Mouse (Mus musculus) gastrocnemius, adult 18-20 months (tissue): ENCODE results near the gene 2010315B03Rik. TPM values are rescaled to one million over a fixed set of nuclear protein-coding genes. Genes with fewer than 3 reads are reported as not detected.
"Not testable (repeated sequence)": the region's sequence is repeated elsewhere in the genome, so short reads cannot be mapped to it uniquely, and the experiment has no call there.

Experiments used
- DNase-seq: peaks from one replicate; pipeline ENCODE4 v3.0.0; 2021; ENCODE audit warnings: low spot score
- long read RNA-seq, 2 experiments: library from polyadenylated mRNA; stranded (forward); transcript quantifications; one replicate each; pipeline ENCODE4 v2.0.0; 2021
- total RNA-seq, 2 experiments: library from RNA; stranded (reverse); gene quantifications; 2 replicates each; pipeline ENCODE4 v1.2.3; 2021

The 2010315B03Rik gene
- total RNA-seq: 10 to 100 TPM in 1 of 2 experiments, 1 to 10 TPM in 1; 8.1 to 12.4 TPM
- long read RNA-seq, experiment 1, partial matches to known transcripts: 0 of 11 reads
- long read RNA-seq, experiment 1, other reads (novel, unspliced or antisense): 0 of 11 reads
- long read RNA-seq, experiment 2, transcript 2010315B03Rik-203 (5 exons, 634 nt): major isoform, 5 of 14 reads
- long read RNA-seq, experiment 2, partial matches to known transcripts: 0 of 14 reads
- long read RNA-seq, experiment 2, other reads (novel, unspliced or antisense): 2 of 14 reads

GRCm38 (mm10) chr9:124312171-124313142 is at the start of gene 2010315B03Rik:
TSS of gene 2010315B03Rik (minus strand) at chr9:124312696.
- DNase-seq: peak; percentile 84

DNA sequence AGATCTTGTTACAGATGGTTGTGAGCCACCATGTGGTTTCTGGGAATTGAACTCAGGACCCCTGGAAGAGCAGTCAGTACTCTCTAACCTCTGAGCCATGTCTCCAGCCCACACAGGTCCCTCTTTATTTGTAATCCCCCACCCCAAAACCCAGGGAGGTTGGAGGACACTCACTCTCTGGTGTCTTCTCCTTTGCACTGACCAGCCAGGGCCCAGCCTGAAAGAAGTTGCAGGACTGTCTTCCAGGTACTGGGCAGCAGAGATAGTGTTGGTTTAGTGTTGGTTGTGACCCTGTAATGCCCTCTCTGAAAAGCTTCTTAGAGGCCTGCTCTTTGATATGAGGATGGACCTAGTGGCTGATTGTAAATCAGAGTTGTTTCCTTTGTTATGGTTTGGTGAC is 994 bp downstream of the 2010315B03Rik start:
- DNase-seq: no peak

DNA sequence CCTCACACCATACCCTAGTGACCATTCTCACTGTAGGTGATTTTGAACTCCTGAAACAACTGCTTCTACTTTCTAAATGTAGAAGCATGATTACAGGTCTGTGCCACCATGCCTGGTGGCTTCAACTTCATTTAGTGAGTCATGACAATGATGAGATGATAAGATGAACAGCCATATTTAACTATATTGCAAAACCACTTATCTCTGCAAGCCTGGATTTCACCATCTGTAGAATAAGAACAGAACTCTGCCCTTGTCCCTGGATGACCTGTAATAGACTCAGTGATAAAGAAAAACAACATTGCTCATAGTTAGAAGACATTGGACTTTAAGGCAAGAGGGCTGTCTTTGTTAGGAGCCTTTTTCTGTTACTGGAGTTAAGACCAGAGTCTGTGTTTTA is 24.2 kb downstream of the 2010315B03Rik start:
- no peak for DNase-seq

DNA sequence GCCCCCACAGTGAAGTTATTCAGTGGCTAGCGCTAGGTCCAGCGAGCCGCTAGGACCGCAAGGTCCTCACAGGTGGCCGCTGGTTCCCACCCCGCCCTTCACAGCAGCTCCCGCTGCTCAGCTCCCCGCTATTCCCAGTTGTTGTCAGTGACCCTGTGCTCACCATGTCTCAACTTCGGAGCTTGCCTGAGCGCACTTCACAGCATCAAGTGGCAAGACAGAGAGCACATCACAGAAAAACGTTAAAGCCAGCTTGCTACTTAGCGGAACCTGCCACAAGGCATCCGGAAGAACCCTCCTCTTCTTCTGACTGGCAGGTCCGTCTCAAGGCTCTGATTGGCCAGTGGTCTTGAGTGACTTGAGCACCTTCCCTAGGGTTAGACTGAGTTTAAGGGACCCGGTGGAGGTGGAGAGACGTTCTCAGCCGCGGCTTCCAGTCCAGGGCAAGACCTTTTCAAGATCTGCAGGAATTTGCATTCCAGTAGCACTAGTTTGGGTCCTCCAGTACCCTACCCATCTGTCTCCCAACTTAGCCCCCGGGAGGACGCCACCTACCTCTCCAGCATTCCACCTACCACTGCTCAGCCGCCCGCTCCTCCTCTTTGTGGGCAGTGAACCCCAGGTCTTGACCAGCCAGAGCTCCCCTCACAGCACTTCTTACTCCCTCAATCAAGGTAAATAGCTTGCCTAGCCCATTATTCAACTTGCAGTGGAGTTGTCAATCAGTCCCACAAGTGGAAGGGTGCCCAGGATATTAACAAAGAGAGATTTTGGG is 30.4 kb downstream of the 2010315B03Rik start:
- peak; percentile 90 for DNase-seq

DNA sequence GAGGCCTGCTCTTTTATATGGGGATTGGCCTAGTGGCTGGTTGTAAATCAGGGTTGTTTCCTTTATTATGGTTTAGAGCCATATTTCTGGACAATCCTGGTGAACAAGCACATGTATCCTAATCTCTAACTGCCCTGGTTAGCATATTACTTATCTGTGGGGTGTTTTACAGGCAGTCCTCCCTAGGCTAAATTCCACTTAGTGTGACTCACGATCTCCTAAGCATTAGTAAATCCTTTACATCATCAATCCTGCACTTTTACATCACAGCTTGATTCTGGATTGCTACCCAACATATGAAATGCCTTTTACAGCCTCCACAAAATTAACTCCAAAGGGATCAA is 31.1 kb downstream of the 2010315B03Rik start:
- DNase-seq: no peak

GRCm38 (mm10) chr9:124280576-124281447 is 31.7 kb downstream of the 2010315B03Rik start:
- DNase-seq: no peak

DNA sequence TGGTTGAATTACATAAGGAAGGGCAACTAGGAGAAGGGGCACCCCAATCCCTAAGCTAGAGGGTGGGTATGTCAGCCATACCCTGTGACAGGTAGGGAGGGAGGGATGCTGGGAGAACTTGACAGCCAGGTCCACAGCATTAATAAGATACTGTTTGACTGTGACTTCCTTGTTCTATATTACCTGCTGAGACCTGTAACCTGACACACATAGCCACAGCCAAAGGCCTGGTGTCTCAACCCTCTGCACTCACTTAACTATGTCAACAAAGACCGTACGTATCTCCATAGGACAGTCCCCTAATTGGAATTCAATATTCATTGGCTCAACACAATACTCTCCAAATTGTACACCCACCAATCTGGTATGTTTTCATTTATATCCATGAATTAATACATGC is 33.2 kb downstream of the 2010315B03Rik start:
- DNase-seq: no peak

- DNase-seq: no peak
Observed at GRCm38 (mm10) chr9:124275064-124275463, 37.4 kb downstream of the 2010315B03Rik start.

DNA sequence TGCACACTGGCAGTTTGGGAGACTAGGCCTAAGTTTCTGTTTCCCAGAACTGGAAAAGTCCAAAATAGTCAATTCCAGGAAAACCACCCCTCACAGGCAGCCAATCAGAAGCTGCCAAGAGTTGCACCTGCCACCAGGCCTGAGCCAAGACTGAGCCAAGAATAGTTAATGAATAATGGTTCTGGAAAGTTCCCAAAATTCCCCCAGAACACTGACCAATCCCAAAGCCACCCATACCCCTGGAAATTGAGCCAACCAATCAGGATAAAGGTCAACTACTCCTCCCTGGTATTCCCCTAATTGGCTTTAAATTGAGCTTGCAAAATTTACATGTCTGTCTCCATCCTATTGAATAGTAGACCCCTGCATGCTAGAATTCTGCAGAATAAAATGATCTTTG is 39.3 kb downstream of the 2010315B03Rik start:
- no peak for DNase-seq

DNA sequence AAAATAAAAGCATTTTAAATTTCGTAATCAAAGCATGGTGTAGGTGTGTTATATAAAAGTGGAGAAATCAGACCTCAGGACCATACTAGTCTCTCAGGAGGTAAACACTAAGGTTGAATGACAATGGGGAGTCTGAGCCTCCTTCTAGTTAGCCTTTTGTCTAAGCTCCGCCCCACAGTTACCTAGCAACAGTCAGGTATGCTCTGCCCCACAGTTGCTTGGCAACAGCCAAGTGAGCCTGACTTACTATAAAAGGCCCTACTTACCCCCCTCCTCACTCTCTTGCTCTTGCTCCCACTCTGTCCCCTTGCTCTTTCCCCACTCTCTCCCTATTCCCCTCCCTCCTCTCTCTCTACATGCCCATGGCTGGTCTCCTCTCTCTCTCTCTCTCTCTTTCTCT is 44.6 kb downstream of the 2010315B03Rik start:
- no peak for DNase-seq

GRCm38 (mm10) chr9:124267493-124267892 is 45.0 kb downstream of the 2010315B03Rik start:
- DNase-seq: no peak

- DNase-seq: no peak
Observed at GRCm38 (mm10) chr9:124262987-124263717, 49.3 kb downstream of the 2010315B03Rik start.

- DNase-seq: no peak
Observed at GRCm38 (mm10) chr9:124258067-124258556, 54.4 kb downstream of the 2010315B03Rik start.

DNA sequence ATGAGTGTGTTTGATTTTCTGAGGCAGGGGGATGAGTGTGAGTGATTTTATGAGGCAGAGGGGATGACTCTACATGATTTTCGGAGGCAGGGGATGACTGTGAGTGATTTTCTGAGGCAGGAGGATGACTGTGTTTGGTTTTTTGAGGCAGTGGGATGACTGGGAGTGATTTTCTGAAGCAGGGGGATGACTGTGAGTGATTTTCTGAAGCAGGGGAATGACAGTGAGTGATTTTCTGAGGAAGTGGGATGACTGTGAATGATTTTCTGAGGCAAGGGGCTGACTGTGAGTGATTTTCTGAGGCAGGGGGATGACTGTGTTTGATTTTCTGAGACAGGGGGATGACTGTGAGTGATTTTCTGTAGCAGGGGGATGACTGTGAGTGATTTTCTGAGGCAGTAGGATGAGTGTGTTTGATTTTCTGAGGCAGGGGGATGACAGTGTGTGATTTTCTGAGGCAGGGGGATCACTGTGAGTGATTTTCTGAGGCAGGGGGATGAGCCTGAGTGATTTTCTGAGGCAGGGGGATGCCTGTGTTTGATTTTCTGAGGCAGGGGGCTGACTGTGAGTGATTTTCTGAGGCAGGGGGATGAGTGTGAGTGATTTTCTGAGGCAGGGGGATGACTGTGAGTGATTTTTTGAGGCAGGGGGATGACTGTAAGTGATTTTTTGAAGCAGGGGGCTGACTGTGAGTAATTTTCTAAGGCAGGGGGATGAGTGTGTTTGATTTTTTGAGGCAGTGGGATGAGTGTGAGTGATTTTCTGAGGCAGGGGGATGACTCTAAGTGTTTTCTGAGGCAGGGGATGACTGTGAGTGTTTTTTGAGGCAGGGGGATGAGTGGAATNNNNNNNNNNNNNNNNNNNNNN is 55.1 kb downstream of the 2010315B03Rik start:
- no peak for DNase-seq

DNA sequence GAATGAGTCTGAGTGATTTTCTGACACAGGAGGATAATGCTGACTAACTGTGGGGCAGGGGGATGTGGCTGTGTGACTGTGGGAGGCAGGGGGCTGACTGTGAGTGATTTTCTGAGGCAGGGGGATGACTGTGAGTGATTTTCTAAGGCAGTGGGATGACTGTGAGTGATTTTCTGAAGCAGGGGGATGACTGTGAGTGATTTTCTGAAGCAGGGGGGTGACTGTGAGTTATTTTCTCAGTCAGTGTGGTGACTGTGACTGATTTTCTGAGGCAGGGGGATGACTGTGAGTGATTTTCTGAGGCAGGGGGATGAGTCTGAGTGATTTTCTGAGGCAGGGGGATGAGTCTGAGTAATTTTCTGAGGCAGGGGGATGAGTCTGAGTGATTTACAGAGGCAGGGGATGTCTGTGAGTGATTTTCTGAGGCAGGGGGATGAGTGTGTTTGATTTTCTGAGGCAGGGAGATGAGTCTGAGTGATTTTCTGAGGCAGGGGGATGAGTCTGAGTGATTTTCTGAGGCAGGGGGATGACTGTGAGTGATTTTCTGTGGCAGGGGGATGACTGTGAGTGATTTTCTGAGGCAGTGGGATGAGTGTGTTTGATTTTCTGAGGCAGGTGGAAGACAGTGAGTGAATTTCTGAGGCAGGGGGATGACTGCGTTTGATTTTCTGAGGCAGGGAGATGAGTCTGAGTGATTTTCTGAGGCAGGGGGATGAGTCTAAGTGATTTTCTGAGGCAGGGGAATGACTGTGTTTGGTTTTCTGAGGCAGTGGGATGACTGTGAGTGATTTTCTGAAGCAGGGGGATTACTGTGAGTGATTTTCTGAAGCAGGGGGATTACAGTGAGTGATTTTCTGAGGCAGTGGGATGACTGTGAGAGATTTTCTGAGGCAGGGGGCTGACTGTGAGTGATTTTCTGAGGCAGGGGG is 56.0 kb downstream of the 2010315B03Rik start:
- not testable (repeated sequence) for DNase-seq

GRCm38 (mm10) chr9:124251438-124251837 is 61.1 kb downstream of the 2010315B03Rik start:
- DNase-seq: no peak
